Comparison of ENCODE assay signal across 9 mouse cellular contexts in the genomic region with DNA sequence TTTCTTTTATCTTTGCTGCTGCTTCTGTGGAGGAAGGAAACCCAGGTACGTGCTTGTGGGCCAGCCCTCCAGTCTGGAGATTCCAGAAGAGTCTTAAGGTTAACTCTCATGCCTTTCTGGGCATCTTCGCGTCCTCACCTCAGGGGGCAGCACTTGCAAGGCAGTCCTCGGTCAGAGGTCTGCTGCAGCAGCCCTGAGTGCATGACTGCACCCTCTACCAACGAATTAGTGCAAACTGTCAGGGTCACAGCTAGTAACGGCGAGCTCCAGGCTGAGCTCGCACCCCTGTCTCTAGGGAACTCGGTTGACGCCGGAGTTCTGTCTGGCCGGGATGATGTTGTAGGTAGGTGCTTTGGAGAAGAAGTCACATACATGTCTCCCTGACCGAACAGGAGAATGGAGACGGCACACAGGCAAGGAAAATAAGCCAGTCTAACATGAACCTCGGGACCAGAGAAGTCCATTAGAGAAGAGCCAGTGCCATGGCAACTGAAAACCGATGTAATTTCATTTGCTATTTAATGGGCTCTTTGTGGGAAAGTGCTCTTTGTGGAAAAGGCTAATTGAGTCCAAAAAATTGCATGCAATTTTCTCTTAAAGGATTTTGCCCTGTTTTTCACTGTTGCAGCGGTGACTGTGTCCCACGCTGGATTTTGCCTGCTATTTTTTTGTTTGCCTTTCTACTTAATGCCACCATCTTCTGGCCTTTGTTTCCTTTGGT. TPM values are rescaled to one million over a fixed set of nuclear protein-coding genes. Genes with fewer than 3 reads are reported as not detected.
DNase-seq lines count a peak whose midpoint lies in the region; ATAC-seq and TF ChIP-seq lines count a peak whose summit lies in the region.
"Had no signal": no experiment of that assay in that cellular context is flagged by ENCODE, and none has a peak within 500 bp of the region (broad histone marks: within the 10 kb centered on the region; RNA-seq: fewer than 3 reads in every experiment).

No protein-coding gene starts in this region.

- TF ChIP-seq POLR2A in kidney, adult 2 months (IDR thresholded peaks at IDR 0.05; ENCODE audit: low read depth, low read length): no peak
- no peak for TF ChIP-seq POLR2A in ES-Bruce4 (IDR thresholded peaks at IDR 0.05; ENCODE audit: insufficient read depth, low read length)

- H3K9me3 ChIP-seq in ES-Bruce4 (replicated peaks; ENCODE audit: control insufficient read depth, insufficient read depth, low read length, poor library complexity, severe bottlenecking): no peaks in the 10 kb centered on the region
- no peaks in the 10 kb centered on the region for H3K9me3 ChIP-seq in forebrain, embryonic 12.5 days

- 37% methylated on average over 18 of the region's 18 CpGs for WGBS in kidney, adult 2 months
- 7% methylated on average over 18 of the region's 18 CpGs for WGBS in forebrain, embryonic 12.5 days

- no peaks in the 10 kb centered on the region for H3K36me3 ChIP-seq in kidney, adult 2 months (ENCODE audit: control insufficient read depth, insufficient read depth, low read length)
- H3K36me3 ChIP-seq in ES-Bruce4 (ENCODE audit: control insufficient read depth, insufficient read depth, low read length, poor library complexity, severe bottlenecking): no peaks in the 10 kb centered on the region
- no peaks in the 10 kb centered on the region for H3K36me3 ChIP-seq in forebrain, embryonic 12.5 days (replicated peaks)

- H3K4me3 ChIP-seq in kidney, adult 2 months (ENCODE audit: insufficient read depth, low read depth, low read length): 0 out of 2 replicates have a peak overlapping the region, but pooled peaks have one; percentile 7
- H3K4me3 ChIP-seq in ES-Bruce4 (ENCODE audit: low read depth, low read length): no peak overlapping the region
- H3K4me3 ChIP-seq in forebrain, embryonic 12.5 days (replicated peaks): peak overlapping the region; percentile 26

- no peaks in the 10 kb centered on the region for H3K27me3 ChIP-seq in kidney, adult 2 months (replicated peaks; ENCODE audit: control insufficient read depth, insufficient read depth, low read length)
- no peaks in the 10 kb centered on the region for H3K27me3 ChIP-seq in ES-Bruce4 (ENCODE audit: control insufficient read depth, insufficient read depth, low read length, poor library complexity, severe bottlenecking)
- no peaks in the 10 kb centered on the region for H3K27me3 ChIP-seq in forebrain, embryonic 12.5 days

- peak overlapping the region; percentile 48 for H3K4me2 ChIP-seq in forebrain, embryonic 12.5 days

- no peak overlapping the region for H3K9ac ChIP-seq in ES-Bruce4 (ENCODE audit: low read depth, poor library complexity, severe bottlenecking)
- no peak overlapping the region; the same call in 1 of the 2 replicates for H3K9ac ChIP-seq in forebrain, embryonic 12.5 days

- peak; percentile 70 for ATAC-seq in forebrain, embryonic 12.5 days (ENCODE audit: low FRiP score)

- no peak overlapping the region for H3K27ac ChIP-seq in kidney, adult 2 months (ENCODE audit: insufficient read depth, low read depth, low read length)
- no peak overlapping the region for H3K27ac ChIP-seq in ES-Bruce4 (ENCODE audit: insufficient read depth, low read length)
- peak overlapping the region; percentile 93 for H3K27ac ChIP-seq in forebrain, embryonic 12.5 days

- no peaks in the 10 kb centered on the region for H3K4me1 ChIP-seq in kidney, adult 2 months (ENCODE audit: control insufficient read depth, insufficient read depth, low read length)
- no peaks in the 10 kb centered on the region for H3K4me1 ChIP-seq in ES-Bruce4 (ENCODE audit: control insufficient read depth, insufficient read depth, low read length)
- H3K4me1 ChIP-seq in forebrain, embryonic 12.5 days: peaks cover 37% of the 10 kb centered on the region

- TF ChIP-seq CTCF in kidney, adult 2 months (conservative IDR thresholded peaks at IDR 0.05; ENCODE audit: insufficient read depth, insufficient read length, low read depth, low read length): peak; percentile 32; the same call in 1 of the 2 replicates
- peak; percentile 60 for TF ChIP-seq CTCF in ES-Bruce4 (IDR thresholded peaks at IDR 0.05; ENCODE audit: low read depth, low read length)

- no peak for DNase-seq in kidney, adult 2 months
- DNase-seq in kidney, adult 18-20 months: no peak
- DNase-seq in lung, postnatal 10 days: peak; percentile 13
- no peak for DNase-seq in urinary bladder, postnatal 4 days (ENCODE audit: low spot score in 2 of 2)
- no peak for DNase-seq in layer of hippocampus, postnatal 36 days
- no peak for DNase-seq in cerebellum, adult 18-20 months

- TF ChIP-seq EP300 in ES-Bruce4 (IDR thresholded peaks at IDR 0.05; ENCODE audit: insufficient read depth, low read depth, low read length): no peak

RNA-seq across cellular contexts. Expression of a gene that starts 20.1 kb away (rescaled TPM):
- 0.42 and 0.69 TPM in 2 replicates for polyA plus RNA-seq in kidney, adult 2 months (2012; rRNA removed)
- polyA plus RNA-seq in ES-Bruce4 (2011; ENCODE audit: insufficient read depth, insufficient read length, low read depth, missing spikeins): 1.2 and 1.3 TPM in 2 replicates
- 28.5 and 38.6 TPM in 2 replicates for polyA plus RNA-seq in forebrain, embryonic 12.5 days (2016; fragmentation: Nextera tagmentation; extraction: Ambion mirVana)
- total RNA-seq in layer of hippocampus, postnatal 36 days (2021): under 1 TPM; 0.50 to 0.71 TPM
- total RNA-seq: neutrophil, adult 5-6 weeks had no signal

Comparison
In these comparisons a context has a peak if more than half of its experiments do, and no peak if none do; other contexts are left out.
1. RNA of a gene that starts 20.1 kb away (polyA plus RNA-seq): 28.5 to 38.6 TPM in forebrain, embryonic 12.5 days; 1.2 to 1.3 TPM in ES-Bruce4 and 0.42 to 0.69 TPM in kidney, adult 2 months; every median in the first group is over 10 times any median in the second.